Mouse (Mus musculus): Measurements from ENCODE around the gene Tmem59l. TPM values are rescaled to one million over a fixed set of nuclear protein-coding genes. Genes with fewer than 3 reads are reported as not detected.
"Not testable (repeated sequence)": the region's sequence is repeated elsewhere in the genome, so short reads cannot be mapped to it uniquely, and the experiment has no call there.

Tmem59l gene
- polyA plus RNA-seq, 1 experiment from 2014 or later = 0.31 TPM

- peak overlapping the region; percentile 16; the same call in 1 of the 2 replicates for H3K9ac ChIP-seq (ENCODE audit: low read length)
- H3K9me3 ChIP-seq (ENCODE audit: control insufficient read depth, low read length) = no peaks in the 10 kb centered on the region
- H3K27me3 ChIP-seq (ENCODE audit: control insufficient read depth, insufficient read depth, low read length) = no peaks in the 10 kb centered on the region
- peaks cover 63% of the 10 kb centered on the region for H3K36me3 ChIP-seq (ENCODE audit: control insufficient read depth, insufficient read depth, low read length)
- 0 out of 4 replicates have a peak overlapping the region, but pooled peaks of 1 of the 2 experiments have one; percentile 19 for H3K27ac ChIP-seq (replicated peaks in 1 of 2; ENCODE audit: control insufficient read depth in 1 of 2, insufficient read depth in 1 of 2, low read depth in 2 of 2, low read length in 2 of 2)
- ATAC-seq (ENCODE audit: insufficient number of reproducible peaks, insufficient read depth, low FRiP score, low read depth) = no peak
- WGBS = 40% methylated on average over 2 of the region's 2 CpGs
- peaks cover 7 to 27% of the 10 kb centered on the region in 2 experiments for H3K4me1 ChIP-seq (ENCODE audit: control insufficient read depth in 2 of 2, insufficient read depth in 2 of 2, low read length in 2 of 2)
- H3K4me2 ChIP-seq (ENCODE audit: low read length) = no peak overlapping the region
- no peak overlapping the region for H3K4me3 ChIP-seq (ENCODE audit: control insufficient read depth in 1 of 2, insufficient read depth in 1 of 2, low read depth in 1 of 2, low read length in 2 of 2)
Measured at GRCm38 (mm10) chr8:70513441-70513840, 26.3 kb upstream of the Tmem59l start.

GRCm38 (mm10) chr8:70512253-70512903, 25.2 kb upstream of the Tmem59l start:
- Histone ChIP-seq H3K9me3 (ENCODE audit: control insufficient read depth, low read length) (no peaks in the 10 kb centered on the region), H3K4me3 (ENCODE audit: control insufficient read depth in 1 of 2, insufficient read depth in 1 of 2, low read depth in 1 of 2, low read length in 2 of 2) (no peak overlapping the region), H3K27me3 (ENCODE audit: control insufficient read depth, insufficient read depth, low read length) (no peaks in the 10 kb centered on the region), H3K9ac (ENCODE audit: low read length) (no peak overlapping the region), H3K36me3 (ENCODE audit: control insufficient read depth, insufficient read depth, low read length) (peaks cover 65% of the 10 kb centered on the region), H3K4me2 (ENCODE audit: low read length) (no peak overlapping the region), H3K27ac (replicated peaks in 1 of 2; ENCODE audit: control insufficient read depth in 1 of 2, insufficient read depth in 1 of 2, low read depth in 2 of 2, low read length in 2 of 2) (no peak overlapping the region), H3K4me1 (ENCODE audit: control insufficient read depth in 2 of 2, insufficient read depth in 2 of 2, low read length in 2 of 2) (peaks cover 7 to 27% of the 10 kb centered on the region in 2 experiments)
- 93% methylated on average over 11 of the region's 11 CpGs for WGBS
- ATAC-seq (ENCODE audit: insufficient number of reproducible peaks, insufficient read depth, low FRiP score, low read depth) = no peak

- ATAC-seq (ENCODE audit: insufficient number of reproducible peaks, insufficient read depth, low FRiP score, low read depth) = no peak
- Histone ChIP-seq H3K4me1 (ENCODE audit: control insufficient read depth in 2 of 2, insufficient read depth in 2 of 2, low read length in 2 of 2) (peaks cover 7 to 27% of the 10 kb centered on the region in 2 experiments), H3K9ac (ENCODE audit: low read length) (no peak overlapping the region), H3K27ac (replicated peaks in 1 of 2; ENCODE audit: control insufficient read depth in 1 of 2, insufficient read depth in 1 of 2, low read depth in 2 of 2, low read length in 2 of 2) (no peak overlapping the region), H3K4me3 (ENCODE audit: control insufficient read depth in 1 of 2, insufficient read depth in 1 of 2, low read depth in 1 of 2, low read length in 2 of 2) (no peak overlapping the region), H3K9me3 (ENCODE audit: control insufficient read depth, low read length) (no peaks in the 10 kb centered on the region), H3K27me3 (ENCODE audit: control insufficient read depth, insufficient read depth, low read length) (no peaks in the 10 kb centered on the region), H3K36me3 (ENCODE audit: control insufficient read depth, insufficient read depth, low read length) (peaks cover 68% of the 10 kb centered on the region), H3K4me2 (ENCODE audit: low read length) (peak overlapping the region; percentile 95; the same call in 1 of the 2 replicates)
- WGBS = 96% methylated on average over 2 of the region's 2 CpGs
Measured at GRCm38 (mm10) chr8:70511770-70512169, 24.6 kb upstream of the Tmem59l start.

- not testable (repeated sequence) for H3K27ac ChIP-seq (replicated peaks in 1 of 2; ENCODE audit: control insufficient read depth in 1 of 2, insufficient read depth in 1 of 2, low read depth in 2 of 2, low read length in 2 of 2); H3K27me3 ChIP-seq (ENCODE audit: control insufficient read depth, insufficient read depth, low read length); H3K9me3 ChIP-seq (ENCODE audit: control insufficient read depth, low read length); ATAC-seq (ENCODE audit: insufficient number of reproducible peaks, insufficient read depth, low FRiP score, low read depth); H3K9ac ChIP-seq (ENCODE audit: low read length)
- H3K4me3 ChIP-seq (ENCODE audit: control insufficient read depth in 1 of 2, insufficient read depth in 1 of 2, low read depth in 1 of 2, low read length in 2 of 2) = peak overlapping the region; percentile 91 to 99
- 87% methylated on average over 6 of the region's 6 CpGs for WGBS
- H3K36me3 ChIP-seq (ENCODE audit: control insufficient read depth, insufficient read depth, low read length) = peaks cover 62% of the 10 kb centered on the region
- H3K4me2 ChIP-seq (ENCODE audit: low read length) = peak overlapping the region; percentile 95
- H3K4me1 ChIP-seq (ENCODE audit: control insufficient read depth in 2 of 2, insufficient read depth in 2 of 2, low read length in 2 of 2) = peaks cover 7 to 27% of the 10 kb centered on the region in 2 experiments
Measured at GRCm38 (mm10) chr8:70511174-70511573, 24.0 kb upstream of the Tmem59l start.

GRCm38 (mm10) chr8:70510228-70510915, 23.2 kb upstream of the Tmem59l start, which contains the start of gene Uba52:
Gene Uba52, minus strand, starts transcription at chr8:70510801.
- peak within 1 kb of the TSS; percentile 95 for H3K4me2 ChIP-seq (ENCODE audit: low read length)
- H3K36me3 ChIP-seq (ENCODE audit: control insufficient read depth, insufficient read depth, low read length) = peaks cover 56% of the 10 kb centered on the region
- H3K9ac ChIP-seq (ENCODE audit: low read length) = peak within 1 kb of the TSS; percentile 99
- peaks cover 11 to 34% of the 10 kb centered on the region in 2 experiments for H3K4me1 ChIP-seq (ENCODE audit: control insufficient read depth in 2 of 2, insufficient read depth in 2 of 2, low read length in 2 of 2)
- under 1% methylated on average over 72 of the region's 74 CpGs for WGBS
- peak within 1 kb of the TSS; percentile 91 to 99 for H3K4me3 ChIP-seq (ENCODE audit: control insufficient read depth in 1 of 2, insufficient read depth in 1 of 2, low read depth in 1 of 2, low read length in 2 of 2)
- peak; percentile 80 for ATAC-seq (ENCODE audit: insufficient number of reproducible peaks, insufficient read depth, low FRiP score, low read depth)
- no peaks in the 10 kb centered on the region for H3K9me3 ChIP-seq (ENCODE audit: control insufficient read depth, low read length)
- no peaks in the 10 kb centered on the region for H3K27me3 ChIP-seq (ENCODE audit: control insufficient read depth, insufficient read depth, low read length)
- H3K27ac ChIP-seq (replicated peaks in 1 of 2; ENCODE audit: control insufficient read depth in 1 of 2, insufficient read depth in 1 of 2, low read depth in 2 of 2, low read length in 2 of 2) = peak within 1 kb of the TSS; percentile 95

GRCm38 (mm10) chr8:70509281-70509952, 22.3 kb upstream of the Tmem59l start:
- Histone ChIP-seq H3K4me2 (ENCODE audit: low read length) (peak overlapping the region; percentile 95), H3K27ac (replicated peaks in 1 of 2; ENCODE audit: control insufficient read depth in 1 of 2, insufficient read depth in 1 of 2, low read depth in 2 of 2, low read length in 2 of 2) (peak overlapping the region; percentile 70 to 95), H3K36me3 (ENCODE audit: control insufficient read depth, insufficient read depth, low read length) (peaks cover 51% of the 10 kb centered on the region), H3K4me3 (ENCODE audit: control insufficient read depth in 1 of 2, insufficient read depth in 1 of 2, low read depth in 1 of 2, low read length in 2 of 2) (peak overlapping the region; percentile 91 to 99), H3K4me1 (ENCODE audit: control insufficient read depth in 2 of 2, insufficient read depth in 2 of 2, low read length in 2 of 2) (peaks cover 11 to 40% of the 10 kb centered on the region in 2 experiments), H3K9ac (ENCODE audit: low read length) (peak overlapping the region; percentile 99), H3K27me3 (ENCODE audit: control insufficient read depth, insufficient read depth, low read length) (no peaks in the 10 kb centered on the region), H3K9me3 (ENCODE audit: control insufficient read depth, low read length) (no peaks in the 10 kb centered on the region)
- ATAC-seq (ENCODE audit: insufficient number of reproducible peaks, insufficient read depth, low FRiP score, low read depth) = no peak
- 7% methylated on average over 25 of the region's 25 CpGs for WGBS

GRCm38 (mm10) chr8:70507027-70507393, 19.9 kb upstream of the Tmem59l start:
- no peak for ATAC-seq (ENCODE audit: insufficient number of reproducible peaks, insufficient read depth, low FRiP score, low read depth)
- 0 out of 2 replicates have a peak overlapping the region, but pooled peaks have one; percentile 27 for H3K4me2 ChIP-seq (ENCODE audit: low read length)
- peak overlapping the region in 1 of 2 experiments; percentile 14; a peak in 1 of 4 replicates for H3K27ac ChIP-seq (replicated peaks in 1 of 2; ENCODE audit: control insufficient read depth in 1 of 2, insufficient read depth in 1 of 2, low read depth in 2 of 2, low read length in 2 of 2)
- 60% methylated on average over 5 of the region's 5 CpGs for WGBS
- H3K27me3 ChIP-seq (ENCODE audit: control insufficient read depth, insufficient read depth, low read length) = peaks cover 16% of the 10 kb centered on the region
- H3K36me3 ChIP-seq (ENCODE audit: control insufficient read depth, insufficient read depth, low read length) = peaks cover 40% of the 10 kb centered on the region
- H3K9ac ChIP-seq (ENCODE audit: low read length) = no peak overlapping the region; the same call in 1 of the 2 replicates
- H3K4me1 ChIP-seq (ENCODE audit: control insufficient read depth in 2 of 2, insufficient read depth in 2 of 2, low read length in 2 of 2) = peaks cover 23 to 43% of the 10 kb centered on the region in 2 experiments
- peak overlapping the region in 1 of 2 experiments; percentile 76; a peak in 1 of 4 replicates for H3K4me3 ChIP-seq (ENCODE audit: control insufficient read depth in 1 of 2, insufficient read depth in 1 of 2, low read depth in 1 of 2, low read length in 2 of 2)
- H3K9me3 ChIP-seq (ENCODE audit: control insufficient read depth, low read length) = no peaks in the 10 kb centered on the region
